Mouse (Mus musculus): ENCODE measurements around the gene Ctbs. TPM values are rescaled to one million over a fixed set of nuclear protein-coding genes. Genes with fewer than 3 reads are reported as not detected.
A peak's percentile ranks its signal among the peaks of the same experiment; 100 is the strongest.

Ctbs gene
- polyA plus RNA-seq, 1 experiment from 2014 or later, result 10.6 TPM

DNA sequence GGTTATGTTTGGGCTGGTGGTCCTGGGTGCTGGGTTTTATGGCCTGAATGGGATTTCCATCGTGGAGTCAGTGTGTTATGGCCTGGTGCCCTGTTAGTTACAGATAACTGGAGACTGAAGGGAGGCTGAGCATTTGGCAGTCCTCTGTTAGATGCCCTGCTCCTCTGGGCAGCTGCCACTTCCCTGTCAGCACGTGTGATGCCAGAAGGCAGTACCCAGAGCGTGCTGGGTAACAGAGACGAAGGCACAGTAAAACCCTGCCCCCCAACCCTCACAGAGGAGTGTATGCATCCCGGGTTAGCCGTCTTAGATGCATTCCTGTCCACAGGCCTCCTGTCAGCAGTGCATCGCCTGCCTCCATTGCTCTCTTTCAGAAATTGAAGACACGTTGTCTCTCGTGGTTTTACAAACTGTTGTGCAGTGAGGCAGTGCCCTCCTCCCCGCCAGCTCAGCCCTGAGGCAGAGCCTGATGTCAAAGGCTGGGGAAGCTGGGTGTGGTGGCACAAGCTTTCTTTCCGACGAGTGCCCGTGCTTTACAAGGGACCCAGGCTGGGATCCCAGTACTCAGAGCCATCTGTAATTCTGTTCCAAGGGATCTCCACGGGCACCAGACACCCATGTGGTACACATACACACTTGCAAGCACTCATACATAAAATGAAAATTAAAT lies 15.8 kb upstream of the Ctbs start:
- WGBS, result 61% methylated on average over 14 of the region's 14 CpGs
- Histone ChIP-seq H3K36me3 (peaks cover 54% of the 10 kb centered on the region), H3K9me3 (replicated peaks) (no peaks in the 10 kb centered on the region), H3K4me2 (replicated peaks) (no peak overlapping the region), H3K27ac (replicated peaks) (no peak overlapping the region), H3K27me3 (no peaks in the 10 kb centered on the region), H3K4me3 (replicated peaks) (no peak overlapping the region), H3K9ac (no peak overlapping the region), H3K4me1 (peaks cover 6% of the 10 kb centered on the region; the same call in 1 of the 2 replicates)
- no peak for ATAC-seq (ENCODE audit: insufficient number of reproducible peaks, low FRiP score, low TSS enrichment, low read depth)

- 85% methylated on average over 8 of the region's 8 CpGs for WGBS
- no peak for ATAC-seq (ENCODE audit: insufficient number of reproducible peaks, low FRiP score, low TSS enrichment, low read depth)
- Histone ChIP-seq H3K4me3 (replicated peaks) (no peak overlapping the region), H3K9me3 (replicated peaks) (no peaks in the 10 kb centered on the region), H3K27ac (replicated peaks) (no peak overlapping the region), H3K36me3 (peaks cover 48% of the 10 kb centered on the region), H3K27me3 (no peaks in the 10 kb centered on the region), H3K4me2 (replicated peaks) (no peak overlapping the region), H3K4me1 (peaks cover 6% of the 10 kb centered on the region; the same call in 1 of the 2 replicates), H3K9ac (no peak overlapping the region)
Measured at GRCm38 (mm10) chr3:146434686-146435085, 14.9 kb upstream of the Ctbs start.

GRCm38 (mm10) chr3:146435533-146435932 lies 14.1 kb upstream of the Ctbs start:
- H3K4me1 ChIP-seq, result peaks cover 6% of the 10 kb centered on the region; the same call in 1 of the 2 replicates
- no peak overlapping the region for H3K27ac ChIP-seq (replicated peaks)
- H3K36me3 ChIP-seq, result peaks cover 43% of the 10 kb centered on the region
- no peak overlapping the region for H3K4me3 ChIP-seq (replicated peaks)
- H3K9me3 ChIP-seq (replicated peaks), result no peaks in the 10 kb centered on the region
- 88% methylated on average over 11 of the region's 11 CpGs for WGBS
- H3K27me3 ChIP-seq, result no peaks in the 10 kb centered on the region
- no peak for ATAC-seq (ENCODE audit: insufficient number of reproducible peaks, low FRiP score, low TSS enrichment, low read depth)
- no peak overlapping the region for H3K4me2 ChIP-seq (replicated peaks)
- H3K9ac ChIP-seq, result no peak overlapping the region

GRCm38 (mm10) chr3:146436114-146436513 lies 13.5 kb upstream of the Ctbs start:
- no peak overlapping the region for H3K27ac ChIP-seq (replicated peaks)
- WGBS, result 89% methylated on average over 8 of the region's 8 CpGs
- H3K27me3 ChIP-seq, result no peaks in the 10 kb centered on the region
- no peak overlapping the region for H3K4me2 ChIP-seq (replicated peaks)
- ATAC-seq (ENCODE audit: insufficient number of reproducible peaks, low FRiP score, low TSS enrichment, low read depth), result no peak
- no peaks in the 10 kb centered on the region for H3K9me3 ChIP-seq (replicated peaks)
- no peak overlapping the region for H3K9ac ChIP-seq
- H3K36me3 ChIP-seq, result peaks cover 38% of the 10 kb centered on the region
- H3K4me3 ChIP-seq (replicated peaks), result no peak overlapping the region
- peaks cover 6% of the 10 kb centered on the region; the same call in 1 of the 2 replicates for H3K4me1 ChIP-seq

GRCm38 (mm10) chr3:146440011-146440410 lies 9.6 kb upstream of the Ctbs start:
- no peak overlapping the region for H3K4me2 ChIP-seq (replicated peaks)
- ATAC-seq (ENCODE audit: insufficient number of reproducible peaks, low FRiP score, low TSS enrichment, low read depth), result no peak
- no peaks in the 10 kb centered on the region for H3K4me1 ChIP-seq
- no peaks in the 10 kb centered on the region for H3K9me3 ChIP-seq (replicated peaks)
- H3K27ac ChIP-seq (replicated peaks), result peak overlapping the region; percentile 40; the same call in 1 of the 2 replicates
- H3K27me3 ChIP-seq, result no peaks in the 10 kb centered on the region
- no peak overlapping the region for H3K4me3 ChIP-seq (replicated peaks)
- H3K9ac ChIP-seq, result no peak overlapping the region
- H3K36me3 ChIP-seq, result peaks cover 28% of the 10 kb centered on the region
- WGBS, result 76% methylated on average over 12 of the region's 12 CpGs

GRCm38 (mm10) chr3:146440422-146440821 lies 9.2 kb upstream of the Ctbs start:
- Histone ChIP-seq H3K36me3 (peaks cover 28% of the 10 kb centered on the region), H3K4me2 (replicated peaks) (no peak overlapping the region), H3K9ac (no peak overlapping the region), H3K27ac (replicated peaks) (peak overlapping the region; percentile 40; the same call in 1 of the 2 replicates), H3K4me3 (replicated peaks) (no peak overlapping the region), H3K4me1 (no peaks in the 10 kb centered on the region), H3K9me3 (replicated peaks) (no peaks in the 10 kb centered on the region), H3K27me3 (no peaks in the 10 kb centered on the region)
- ATAC-seq (ENCODE audit: insufficient number of reproducible peaks, low FRiP score, low TSS enrichment, low read depth), result no peak
- whole genome bisulfite sequencing, result 63% methylated on average over 7 of the region's 7 CpGs

DNA sequence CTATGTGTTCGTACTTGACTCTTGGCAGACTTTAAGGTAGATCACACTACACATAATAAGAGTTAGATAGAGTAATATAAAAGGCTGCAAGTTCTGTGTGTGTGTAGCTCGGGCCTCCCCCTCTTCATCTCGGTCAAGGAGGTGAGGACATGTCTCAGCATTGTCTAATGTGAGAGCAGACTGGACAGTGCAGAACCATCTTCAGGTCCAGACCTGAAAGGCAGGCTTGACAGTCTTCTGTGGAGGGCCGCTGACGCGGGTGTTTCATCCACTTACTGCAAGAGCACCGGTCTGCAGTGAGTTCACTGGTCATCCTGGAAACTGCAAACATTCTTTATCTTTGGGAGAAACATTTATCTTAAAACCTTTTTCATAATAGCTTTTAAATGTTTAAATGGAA lies 7.1 kb upstream of the Ctbs start:
- Histone ChIP-seq H3K9me3 (replicated peaks) (no peaks in the 10 kb centered on the region), H3K36me3 (0 out of 2 replicates have a peak, but pooled peaks cover 14% of the 10 kb centered on the region), H3K4me1 (no peaks in the 10 kb centered on the region), H3K27ac (replicated peaks) (no peak overlapping the region), H3K4me3 (replicated peaks) (no peak overlapping the region), H3K9ac (no peak overlapping the region), H3K4me2 (replicated peaks) (no peak overlapping the region), H3K27me3 (no peaks in the 10 kb centered on the region)
- WGBS, result 82% methylated on average over 7 of the region's 7 CpGs
- ATAC-seq (ENCODE audit: insufficient number of reproducible peaks, low FRiP score, low TSS enrichment, low read depth), result no peak

GRCm38 (mm10) chr3:146442936-146443335 lies 6.7 kb upstream of the Ctbs start:
- Histone ChIP-seq H3K27me3 (no peaks in the 10 kb centered on the region), H3K27ac (replicated peaks) (no peak overlapping the region), H3K9ac (no peak overlapping the region), H3K4me3 (replicated peaks) (no peak overlapping the region), H3K4me2 (replicated peaks) (no peak overlapping the region), H3K36me3 (0 out of 2 replicates have a peak, but pooled peaks cover 14% of the 10 kb centered on the region), H3K9me3 (replicated peaks) (no peaks in the 10 kb centered on the region), H3K4me1 (no peaks in the 10 kb centered on the region)
- WGBS, result 90% methylated on average over 8 of the region's 8 CpGs
- ATAC-seq (ENCODE audit: insufficient number of reproducible peaks, low FRiP score, low TSS enrichment, low read depth), result no peak

DNA sequence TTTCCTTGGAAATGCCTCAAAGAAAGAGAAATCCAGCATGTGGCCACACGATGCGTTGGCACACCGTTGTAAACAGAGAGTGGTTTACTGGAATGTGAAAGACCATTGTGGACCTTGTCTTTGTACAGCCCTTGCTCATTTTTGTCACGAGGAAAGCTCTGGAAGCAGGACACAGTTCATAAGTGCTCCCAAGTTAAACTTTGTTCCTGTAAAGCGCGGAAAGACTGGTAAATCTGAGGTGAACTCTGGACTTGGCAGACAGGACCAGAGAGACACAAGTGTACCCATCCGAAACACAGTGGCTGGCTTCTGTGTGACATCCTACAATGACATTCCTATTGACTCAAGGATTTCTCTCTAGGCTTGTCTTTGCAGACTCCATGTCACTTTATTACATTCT lies 6.2 kb upstream of the Ctbs start:
- H3K27ac ChIP-seq (replicated peaks), result no peak overlapping the region
- 0 out of 2 replicates have a peak, but pooled peaks cover 12% of the 10 kb centered on the region for H3K36me3 ChIP-seq
- no peaks in the 10 kb centered on the region for H3K9me3 ChIP-seq (replicated peaks)
- H3K4me2 ChIP-seq (replicated peaks), result no peak overlapping the region
- 81% methylated on average over 7 of the region's 7 CpGs for WGBS
- H3K9ac ChIP-seq, result no peak overlapping the region
- no peak overlapping the region for H3K4me3 ChIP-seq (replicated peaks)
- H3K27me3 ChIP-seq, result no peaks in the 10 kb centered on the region
- H3K4me1 ChIP-seq, result no peaks in the 10 kb centered on the region
- no peak for ATAC-seq (ENCODE audit: insufficient number of reproducible peaks, low FRiP score, low TSS enrichment, low read depth)

- 0 out of 2 replicates have a peak, but pooled peaks cover 6% of the 10 kb centered on the region for H3K36me3 ChIP-seq
- WGBS, result 85% methylated on average over 7 of the region's 7 CpGs
Measured at GRCm38 (mm10) chr3:146444880-146445279, 4.7 kb upstream of the Ctbs start.

GRCm38 (mm10) chr3:146447156-146447555 lies 2.4 kb upstream of the Ctbs start:
- H3K27me3 ChIP-seq, result no peaks in the 10 kb centered on the region
- H3K4me1 ChIP-seq, result peaks cover 9% of the 10 kb centered on the region; the same call in 1 of the 2 replicates
- no peak for ATAC-seq (ENCODE audit: insufficient number of reproducible peaks, low FRiP score, low TSS enrichment, low read depth)
- H3K4me2 ChIP-seq (replicated peaks), result no peak overlapping the region
- no peak overlapping the region for H3K27ac ChIP-seq (replicated peaks)
- H3K36me3 ChIP-seq, result 0 out of 2 replicates have a peak, but pooled peaks cover 3% of the 10 kb centered on the region
- H3K9me3 ChIP-seq (replicated peaks), result no peaks in the 10 kb centered on the region
- no peak overlapping the region for H3K4me3 ChIP-seq (replicated peaks)
- no peak overlapping the region for H3K9ac ChIP-seq
- 91% methylated on average over 5 of the region's 5 CpGs for WGBS

More at GRCm38 (mm10) chr3:146444880-146445279, 4.7 kb upstream of the Ctbs start:
- Histone ChIP-seq H3K27me3 (no peaks in the 10 kb centered on the region), H3K4me2 (replicated peaks) (no peak overlapping the region), H3K4me3 (replicated peaks) (no peak overlapping the region), H3K9ac (no peak overlapping the region), H3K27ac (replicated peaks) (no peak overlapping the region), H3K9me3 (replicated peaks) (no peaks in the 10 kb centered on the region), H3K4me1 (peaks cover 1% of the 10 kb centered on the region; the same call in 1 of the 2 replicates)
- no peak for ATAC-seq (ENCODE audit: insufficient number of reproducible peaks, low FRiP score, low TSS enrichment, low read depth)

DNA sequence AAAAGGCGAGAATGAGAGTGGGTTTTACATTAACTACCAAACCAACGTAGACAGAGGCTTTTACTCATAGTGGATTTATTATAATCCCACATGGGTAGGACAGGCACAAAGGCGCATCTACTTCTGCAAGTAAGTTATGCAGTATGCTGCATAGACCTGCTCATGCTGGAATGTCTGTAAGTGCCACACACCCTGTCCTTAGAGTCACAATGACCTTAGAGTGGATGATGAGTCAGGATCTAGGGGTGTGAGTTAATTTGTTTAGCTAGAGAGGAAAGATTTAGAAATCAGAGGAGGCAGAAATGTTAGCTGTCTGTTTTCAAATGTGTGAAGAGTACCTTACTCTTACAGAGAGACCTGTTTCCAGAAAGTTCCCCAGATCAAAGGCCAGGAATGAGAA lies 2.0 kb upstream of the Ctbs start:
- no peak overlapping the region for H3K9ac ChIP-seq
- no peaks in the 10 kb centered on the region for H3K27me3 ChIP-seq
- no peak overlapping the region for H3K4me3 ChIP-seq (replicated peaks)
- no peak overlapping the region for H3K4me2 ChIP-seq (replicated peaks)
- no peaks in the 10 kb centered on the region for H3K9me3 ChIP-seq (replicated peaks)
- peaks cover 9% of the 10 kb centered on the region; the same call in 1 of the 2 replicates for H3K4me1 ChIP-seq
- no peak for ATAC-seq (ENCODE audit: insufficient number of reproducible peaks, low FRiP score, low TSS enrichment, low read depth)
- 84% methylated on average over 3 of the region's 3 CpGs for WGBS
- H3K27ac ChIP-seq (replicated peaks), result no peak overlapping the region
- 0 out of 2 replicates have a peak, but pooled peaks cover 3% of the 10 kb centered on the region for H3K36me3 ChIP-seq

Data from embryonic facial prominence, embryonic 15.5 days (tissue).